Comparison of ENCODE assay signal across 7 mouse cellular contexts in the genomic region with DNA sequence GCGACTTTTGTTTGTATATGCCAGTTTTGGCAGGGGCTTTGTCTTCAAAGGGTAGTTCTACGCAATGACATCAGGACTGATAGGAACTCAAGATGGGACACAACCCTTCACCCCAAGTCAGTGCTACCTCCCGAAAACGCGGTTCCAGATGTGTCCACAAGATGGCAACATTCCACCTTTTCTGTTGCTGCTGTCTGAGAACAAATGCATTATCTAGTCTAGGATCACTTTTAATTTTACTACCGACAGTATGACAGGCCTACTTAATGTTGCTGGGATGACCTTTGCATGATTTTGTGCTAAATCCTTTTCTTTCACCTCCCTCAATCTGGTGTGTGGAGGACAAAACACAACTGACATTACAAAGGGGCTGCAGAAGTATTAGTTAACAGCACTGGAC.
A peak's percentile ranks its signal among the peaks of the same experiment; 100 is the strongest.
DNase-seq lines count a peak whose midpoint lies in the region; ATAC-seq lines count a peak whose summit lies in the region.

No protein-coding gene starts in this region.

- H3K4me1 ChIP-seq in forebrain, embryonic 14.5 days (ENCODE audit: control insufficient read depth, insufficient read depth, low read length), result no peaks in the 10 kb centered on the region
- H3K4me1 ChIP-seq in midbrain, embryonic 11.5 days (ENCODE audit: control insufficient read depth, insufficient read depth, low read length), result no peaks in the 10 kb centered on the region

- H3K36me3 ChIP-seq in forebrain, embryonic 14.5 days (ENCODE audit: control insufficient read depth, insufficient read depth, low read length), result no peaks in the 10 kb centered on the region
- no peaks in the 10 kb centered on the region for H3K36me3 ChIP-seq in midbrain, embryonic 11.5 days (ENCODE audit: control insufficient read depth, insufficient read depth, low read length)

- H3K9ac ChIP-seq in forebrain, embryonic 14.5 days (ENCODE audit: low read length), result no peak overlapping the region
- H3K9ac ChIP-seq in midbrain, embryonic 11.5 days (ENCODE audit: low read length), result no peak overlapping the region

- no peak overlapping the region for H3K4me3 ChIP-seq in forebrain, embryonic 14.5 days (ENCODE audit: low read depth, low read length)
- H3K4me3 ChIP-seq in midbrain, embryonic 11.5 days (ENCODE audit: low read depth, low read length), result no peak overlapping the region

- ATAC-seq in cerebellum, adult (ENCODE audit: insufficient number of reproducible peaks, low FRiP score, low TSS enrichment), result peak; percentile 41; the same call in 1 of the 2 replicates
- ATAC-seq in forebrain, embryonic 14.5 days, result peak; percentile 51
- peak; percentile 67 for ATAC-seq in midbrain, embryonic 11.5 days (ENCODE audit: low FRiP score)

- DNase-seq in urinary bladder, postnatal 14 days (ENCODE audit: low spot score), result peak; percentile 13
- DNase-seq in urinary bladder, adult 2 months (ENCODE audit: low spot score), result no peak
- peak; percentile 65 for DNase-seq in forebrain, embryonic 14.5 days (ENCODE audit: low spot score)
- DNase-seq in layer of hippocampus, adult 18-20 months (ENCODE audit: low spot score in 2 of 2), result peak; percentile 36 to 78
- DNase-seq in midbrain, embryonic 11.5 days (ENCODE audit: low spot score, missing footprints), result peak; percentile 96
- peak; percentile 58 for DNase-seq in testis, postnatal 10 days (ENCODE audit: low spot score)

- no peak overlapping the region for H3K4me2 ChIP-seq in forebrain, embryonic 14.5 days (ENCODE audit: low read length)
- no peak overlapping the region for H3K4me2 ChIP-seq in midbrain, embryonic 11.5 days

- H3K9me3 ChIP-seq in forebrain, embryonic 14.5 days (replicated peaks; ENCODE audit: control insufficient read depth, low read length), result no peaks in the 10 kb centered on the region
- no peaks in the 10 kb centered on the region for H3K9me3 ChIP-seq in midbrain, embryonic 11.5 days (ENCODE audit: control insufficient read depth, low read length)

- no peaks in the 10 kb centered on the region for H3K27me3 ChIP-seq in forebrain, embryonic 14.5 days (replicated peaks; ENCODE audit: control insufficient read depth, insufficient read depth, low read length)
- no peaks in the 10 kb centered on the region for H3K27me3 ChIP-seq in midbrain, embryonic 11.5 days (ENCODE audit: control insufficient read depth, insufficient read depth, low read length)

- H3K27ac ChIP-seq in forebrain, embryonic 14.5 days (ENCODE audit: low read depth, low read length), result no peak overlapping the region
- no peak overlapping the region for H3K27ac ChIP-seq in midbrain, embryonic 11.5 days (ENCODE audit: low read depth, low read length)

- WGBS in forebrain, embryonic 14.5 days, result 11% methylated on average over 6 of the region's 6 CpGs
- WGBS in midbrain, embryonic 11.5 days, result 17% methylated on average over 6 of the region's 6 CpGs
